Mouse (Mus musculus) kidney, adult 2 months (tissue): ENCODE data around the gene Gnpnat1.

Experiments
- CTCF ChIP-seq: fragments of 200-500 bp; conservative IDR thresholded peaks from 2 replicates; pipeline ENCODE4 v1.5.1; 2011; ENCODE audit warnings: low read depth, mild to moderate bottlenecking, control low read depth, low read length, moderate library complexity, mixed read lengths; ENCODE audit not compliant: insufficient read depth, insufficient read length
- POLR2A ChIP-seq: fragments of 200-500 bp; IDR thresholded peaks from one replicate; pipeline ENCODE4 v1.6.1; 2011; ENCODE audit warnings: low read depth, low read length, control low read depth

DNA sequence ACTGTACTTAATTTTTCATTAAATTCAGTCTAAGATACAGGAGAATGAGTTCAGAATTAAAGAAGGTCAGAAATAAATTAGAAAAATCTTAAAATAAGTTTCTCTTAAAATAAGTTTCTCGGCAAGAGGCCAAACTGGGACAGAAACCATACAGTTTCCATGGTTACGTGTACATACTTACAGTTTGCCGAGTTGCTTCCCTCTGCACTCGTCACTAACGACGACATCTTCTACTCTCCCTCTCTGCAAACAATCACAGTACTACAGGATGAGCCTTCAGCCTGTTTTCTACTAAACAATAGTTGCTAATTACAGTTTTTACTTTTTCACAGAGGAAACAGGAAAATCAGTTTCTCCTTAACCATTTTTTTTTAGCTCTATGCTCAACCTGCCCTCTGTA, 24.0 kb downstream of the Gnpnat1 start:
- TF ChIP-seq CTCF, result no peak
- TF ChIP-seq POLR2A, result no peak
